Mouse (Mus musculus) heart, embryonic 14.5 days (tissue): ENCODE data around the gene Gm10322. TPM values are rescaled to one million over a fixed set of nuclear protein-coding genes. Genes with fewer than 3 reads are reported as not detected.
A peak's percentile ranks its signal among the peaks of the same experiment; 100 is the strongest.

Experiments used
- ATAC-seq: fragments of 200-750 bp; cut with Nextera tagmentation; 2 replicates; pipeline ENCODE4 v1.8.0; 2017; ENCODE audit warnings: low read depth, moderate TSS enrichment; ENCODE audit not compliant: insufficient number of reproducible peaks, insufficient read depth, low FRiP score
- H3K27ac ChIP-seq, 2 experiments: fragments of 200-500 bp in 1 of 2; fragments of 300-500 bp in 1 of 2; sonication (generic) in 1 of 2; replicated peaks in 1 of 2; 2 replicates each; pipeline ENCODE4 v1.5.1; 2012 to 2014; ENCODE audit warnings: low read depth in 2 of 2, low read length in 2 of 2, control low read depth in 1 of 2, mild to moderate bottlenecking in 1 of 2, mixed read lengths in 1 of 2; ENCODE audit not compliant: control insufficient read depth in 1 of 2, insufficient read depth in 1 of 2
- H3K27me3 ChIP-seq: fragments of 300-500 bp; sonication (generic); 2 replicates; pipeline ENCODE4 v1.6.1; 2014; ENCODE audit warnings: mild to moderate bottlenecking, low read length, control low read depth; ENCODE audit not compliant: control insufficient read depth, insufficient read depth
- H3K36me3 ChIP-seq: fragments of 300-500 bp; sonication (generic); 2 replicates; pipeline ENCODE4 v1.6.1; 2014; ENCODE audit warnings: mild to moderate bottlenecking, control low read depth, low read length, mixed read lengths; ENCODE audit not compliant: control insufficient read depth, insufficient read depth
- H3K4me1 ChIP-seq, 2 experiments: fragments of 200-500 bp in 1 of 2; fragments of 300-500 bp in 1 of 2; sonication (generic) in 1 of 2; 2 replicates each; pipeline ENCODE4 v1.6.1; 2012 to 2014; ENCODE audit warnings: low read length in 2 of 2, control low read depth in 1 of 2, mixed read lengths in 1 of 2; ENCODE audit not compliant: control insufficient read depth in 2 of 2, insufficient read depth in 2 of 2
- H3K4me2 ChIP-seq: fragments of 300-500 bp; sonication (generic); 2 replicates; pipeline ENCODE4 v1.6.1; 2014; ENCODE audit warnings: mild to moderate bottlenecking, low read length
- H3K4me3 ChIP-seq, 2 experiments: fragments of 200-500 bp in 1 of 2; fragments of 300-500 bp in 1 of 2; sonication (generic) in 1 of 2; 2 replicates each; pipeline ENCODE4 v1.5.1; 2012 to 2014; ENCODE audit warnings: low read length in 2 of 2, mild to moderate bottlenecking in 2 of 2, control low read depth in 1 of 2, low read depth in 1 of 2, moderate library complexity in 1 of 2; ENCODE audit not compliant: control insufficient read depth in 1 of 2, insufficient read depth in 1 of 2
- H3K9ac ChIP-seq: fragments of 300-500 bp; sonication (generic); 2 replicates; pipeline ENCODE4 v1.6.1; 2014; ENCODE audit warnings: mild to moderate bottlenecking, low read length
- H3K9me3 ChIP-seq: fragments of 300-500 bp; sonication (generic); 2 replicates; pipeline ENCODE4 v1.6.1; 2016; ENCODE audit warnings: low read length, control low read depth; ENCODE audit not compliant: control insufficient read depth
- WGBS: fragments of 180-500 bp; shearing (Covaris S2); extraction: QIAGEN DNeasy Blood & Tissue Kit; methylation state at CpG from one replicate; pipeline ENCODE4 v1.1.7; 2014; 5-methylcytosine and 5-hydroxymethylcytosine counted together
- polyA plus RNA-seq: library from polyadenylated mRNA; unstranded; fragments of >200 nt; fragmentation: Nextera tagmentation; extraction: Ambion mirVana; gene quantifications from 2 replicates; pipeline ENCODE4 v1.2.1, GENCODE M21; 2014

The Gm10322 gene
- not detected in 2 replicates for polyA plus RNA-seq

- peak within 1 kb of the TSS; percentile 94 for H3K9ac ChIP-seq
- H3K4me2 ChIP-seq: peak within 1 kb of the TSS; percentile 76
- under 1% methylated on average over 41 of the region's 51 CpGs for WGBS
- H3K9me3 ChIP-seq: no peaks in the 10 kb centered on the region
- H3K36me3 ChIP-seq: no peaks in the 10 kb centered on the region
- peak within 1 kb of the TSS in 1 of 2 experiments; percentile 86; a peak in 2 of 4 replicates for H3K27ac ChIP-seq
- H3K27me3 ChIP-seq: no peaks in the 10 kb centered on the region
- peaks cover 8 to 18% of the 10 kb centered on the region in 2 experiments for H3K4me1 ChIP-seq
- ATAC-seq: peak; percentile 78
- H3K4me3 ChIP-seq: peak within 1 kb of the TSS; percentile 95 to 96
Observed at GRCm38 (mm10) chr10:59615981-59616520, at the start of gene Gm10322. Gene Gm10322 (plus strand): TSS chr10:59616063.

DNA sequence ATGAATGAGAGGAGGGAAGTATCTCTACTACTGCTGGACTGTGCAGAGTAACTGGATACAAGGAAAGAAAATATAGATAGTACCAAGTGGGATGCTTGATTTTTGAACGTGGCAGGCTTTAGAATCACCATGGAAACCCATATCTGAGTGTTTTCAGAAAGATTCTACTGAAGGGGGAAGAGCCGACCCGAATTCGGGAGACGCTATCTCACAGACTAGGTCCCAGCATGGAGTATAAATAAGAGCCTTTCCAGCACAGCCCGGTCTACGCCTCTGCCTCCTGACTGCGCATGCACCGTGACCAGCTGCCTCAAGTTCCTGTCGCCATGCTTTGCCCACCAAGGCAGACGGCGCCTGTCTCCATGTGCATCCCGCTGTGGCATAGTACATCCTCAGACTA lies 48.9 kb upstream of the Gm10322 start:
- 86% methylated on average over 13 of the region's 13 CpGs for WGBS

DNA sequence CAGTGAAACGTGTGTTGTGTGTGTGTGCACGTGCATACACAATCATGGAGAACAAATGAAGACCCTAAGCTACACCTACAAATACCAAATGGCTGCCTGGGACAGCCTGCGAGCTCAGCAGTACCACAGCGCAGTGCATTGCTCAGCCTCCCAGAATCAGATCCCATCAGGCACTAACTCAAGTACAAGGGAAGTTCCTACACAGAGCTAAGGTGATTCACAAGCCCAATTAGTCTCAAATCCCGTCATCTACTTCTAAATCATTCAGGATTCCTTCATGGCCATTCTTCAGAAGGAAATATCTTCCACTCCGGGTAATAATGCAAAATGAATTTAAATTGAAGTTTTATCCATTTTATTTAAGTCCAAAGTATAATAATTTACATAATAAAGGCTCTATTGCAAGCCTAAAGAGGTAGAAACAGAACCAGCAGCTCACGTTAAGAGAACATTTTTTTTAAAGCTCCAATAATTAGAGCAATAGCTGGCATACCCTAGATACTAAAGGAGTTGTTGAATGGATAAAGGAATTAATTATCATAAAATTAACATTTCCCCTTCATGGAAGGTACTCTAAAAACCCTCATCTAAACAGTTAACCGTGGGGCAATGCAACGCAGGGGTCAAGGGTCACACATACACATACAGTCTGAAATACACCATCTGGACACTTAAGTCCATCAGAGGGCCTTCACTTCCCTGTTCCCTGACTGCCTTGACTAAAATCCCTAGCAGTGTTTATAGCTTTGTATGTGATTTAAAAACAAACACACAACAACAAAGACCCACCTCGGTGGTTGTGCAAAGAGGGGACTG lies 47.0 kb upstream of the Gm10322 start:
- Histone ChIP-seq H3K9me3 (peaks cover 6% of the 10 kb centered on the region; the same call in 1 of the 2 replicates), H3K27me3 (no peaks in the 10 kb centered on the region), H3K9ac (no peak overlapping the region), H3K4me1 (peaks cover 2 to 3% of the 10 kb centered on the region in 2 experiments; a peak in 3 of 4 replicates), H3K36me3 (no peaks in the 10 kb centered on the region), H3K4me3 (no peak overlapping the region), H3K4me2 (no peak overlapping the region), H3K27ac (no peak overlapping the region)
- WGBS: 84% methylated on average over 10 of the region's 10 CpGs
- no peak for ATAC-seq

More for the DNA sequence above, 48.9 kb upstream of the Gm10322 start:
- Histone ChIP-seq H3K27ac (no peak overlapping the region), H3K4me2 (no peak overlapping the region), H3K36me3 (no peaks in the 10 kb centered on the region), H3K4me3 (no peak overlapping the region), H3K9me3 (no peaks in the 10 kb centered on the region), H3K27me3 (no peaks in the 10 kb centered on the region), H3K4me1 (peaks cover 1 to 2% of the 10 kb centered on the region in 2 experiments; a peak in 3 of 4 replicates), H3K9ac (no peak overlapping the region)
- no peak for ATAC-seq

DNA sequence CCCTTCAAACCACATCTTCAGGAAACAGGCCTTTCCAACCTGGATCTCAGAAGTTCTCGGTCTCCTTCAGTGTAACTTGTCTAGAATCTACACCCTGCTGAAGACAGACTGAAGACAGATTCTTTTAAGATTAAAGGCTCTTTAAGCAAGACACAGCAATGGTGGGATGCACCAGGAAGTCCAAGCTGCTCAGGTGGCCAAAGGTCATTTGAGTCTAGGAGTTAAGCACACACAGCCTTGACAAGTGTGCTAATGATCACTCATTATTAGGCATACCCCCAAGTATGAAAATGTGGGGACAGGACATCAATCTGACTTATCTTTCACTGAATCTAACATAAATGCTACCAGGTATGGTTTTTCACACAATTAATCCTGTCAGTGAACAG lies 46.4 kb upstream of the Gm10322 start:
- Histone ChIP-seq H3K9me3 (peaks cover 9% of the 10 kb centered on the region; the same call in 1 of the 2 replicates), H3K4me3 (no peak overlapping the region), H3K4me1 (peaks cover 2 to 3% of the 10 kb centered on the region in 2 experiments; a peak in 3 of 4 replicates), H3K36me3 (no peaks in the 10 kb centered on the region), H3K9ac (no peak overlapping the region), H3K4me2 (no peak overlapping the region), H3K27me3 (no peaks in the 10 kb centered on the region), H3K27ac (no peak overlapping the region)
- WGBS: 90% methylated on average over 1 of the region's 1 CpGs
- ATAC-seq: no peak

DNA sequence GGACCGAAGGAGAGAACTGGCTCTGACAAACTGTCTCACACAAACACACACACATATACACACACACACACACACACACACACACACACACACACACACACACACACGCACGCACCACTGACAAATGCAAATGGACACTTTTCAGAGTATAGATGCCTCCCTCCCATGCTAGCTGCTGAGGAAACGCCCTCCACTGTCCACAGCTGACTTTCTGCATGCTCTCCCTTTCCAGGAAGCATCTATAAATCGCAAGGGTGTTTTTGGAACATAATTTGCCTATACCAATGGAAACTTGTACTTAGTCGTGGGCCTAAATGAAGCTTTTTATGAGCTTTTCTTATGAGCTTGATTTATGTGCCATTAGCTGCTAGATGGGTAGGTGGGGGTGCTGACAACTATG lies 45.5 kb upstream of the Gm10322 start:
- H3K36me3 ChIP-seq: no peaks in the 10 kb centered on the region
- H3K4me3 ChIP-seq: no peak overlapping the region
- H3K9ac ChIP-seq: no peak overlapping the region
- WGBS: 67% methylated on average over 6 of the region's 6 CpGs
- peak overlapping the region in 1 of 2 experiments; percentile 61; a peak in 3 of 4 replicates for H3K27ac ChIP-seq
- peaks cover 2 to 3% of the 10 kb centered on the region in 2 experiments; a peak in 3 of 4 replicates for H3K4me1 ChIP-seq
- H3K4me2 ChIP-seq: no peak overlapping the region
- H3K9me3 ChIP-seq: peaks cover 9% of the 10 kb centered on the region; the same call in 1 of the 2 replicates
- ATAC-seq: no peak
- H3K27me3 ChIP-seq: no peaks in the 10 kb centered on the region

GRCm38 (mm10) chr10:59570780-59571179 lies 45.1 kb upstream of the Gm10322 start:
- H3K36me3 ChIP-seq: no peaks in the 10 kb centered on the region
- no peak for ATAC-seq
- H3K4me2 ChIP-seq: no peak overlapping the region
- no peaks in the 10 kb centered on the region for H3K27me3 ChIP-seq
- H3K9ac ChIP-seq: no peak overlapping the region
- H3K4me3 ChIP-seq: no peak overlapping the region
- H3K9me3 ChIP-seq: peaks cover 9% of the 10 kb centered on the region; the same call in 1 of the 2 replicates
- peak overlapping the region in 1 of 2 experiments; percentile 61; a peak in 2 of 4 replicates for H3K27ac ChIP-seq
- peaks cover 2 to 3% of the 10 kb centered on the region in 2 experiments; a peak in 3 of 4 replicates for H3K4me1 ChIP-seq
- 55% methylated on average over 2 of the region's 2 CpGs for WGBS

DNA sequence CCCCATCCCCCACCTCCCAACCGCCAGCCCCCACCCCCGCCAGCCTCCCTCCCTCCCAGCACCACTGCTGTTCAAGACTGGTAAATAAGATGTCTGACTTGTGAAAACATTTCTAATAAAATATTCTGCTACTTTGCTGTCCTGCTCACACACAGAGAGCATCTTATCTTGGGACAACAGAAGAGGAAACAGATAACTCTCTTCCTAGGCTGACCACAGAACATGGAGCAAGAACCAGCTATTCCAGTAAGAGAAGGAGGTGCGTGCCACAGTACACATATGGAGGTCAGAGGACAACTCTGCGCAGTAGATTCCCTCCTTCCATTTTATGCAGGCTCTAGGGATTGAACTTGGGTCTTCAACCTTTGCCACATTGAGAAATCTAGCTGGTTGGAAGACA lies 44.6 kb upstream of the Gm10322 start:
- Histone ChIP-seq H3K9ac (no peak overlapping the region), H3K4me1 (peaks cover 2 to 7% of the 10 kb centered on the region in 2 experiments), H3K27ac (peak overlapping the region in 1 of 2 experiments; percentile 61; a peak in 1 of 4 replicates), H3K27me3 (no peaks in the 10 kb centered on the region), H3K4me2 (no peak overlapping the region), H3K9me3 (peaks cover 9% of the 10 kb centered on the region; the same call in 1 of the 2 replicates), H3K4me3 (no peak overlapping the region), H3K36me3 (no peaks in the 10 kb centered on the region)
- 67% methylated on average over 4 of the region's 4 CpGs for WGBS
- ATAC-seq: peak; percentile 83
